Mouse (Mus musculus) c-Kit-positive CD71-positive TER-119-negative erythroid progenitor cells, embryonic 14.5 days (primary cell): ENCODE data around the gene Nploc4.
"Not testable (repeated sequence)": the region's sequence is repeated elsewhere in the genome, so short reads cannot be mapped to it uniquely, and the experiment has no call there.

ENCODE experiments used
- DNase-seq: peaks from one replicate; pipeline ENCODE4 v3.0.0-alpha.2; 2013; ENCODE audit warnings: low read depth

Nploc4 gene

GRCm38 (mm10) chr11:120352571-120353290 is 84.8 kb downstream of the Nploc4 start:
- no peak for DNase-seq

DNA sequence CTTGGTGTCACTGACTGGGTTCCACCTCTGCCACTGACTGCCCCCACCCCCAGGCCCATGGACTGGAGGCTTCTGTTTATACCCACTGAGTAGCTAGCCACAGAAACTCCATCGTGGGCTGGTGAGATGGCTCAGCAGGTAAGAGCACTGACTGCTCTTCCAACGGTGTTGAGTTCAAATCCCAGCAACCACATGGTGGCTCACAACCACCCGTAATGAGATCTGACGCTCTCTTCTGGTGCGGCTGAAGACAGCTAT is 85.5 kb downstream of the Nploc4 start:
- not testable (repeated sequence) for DNase-seq

DNA sequence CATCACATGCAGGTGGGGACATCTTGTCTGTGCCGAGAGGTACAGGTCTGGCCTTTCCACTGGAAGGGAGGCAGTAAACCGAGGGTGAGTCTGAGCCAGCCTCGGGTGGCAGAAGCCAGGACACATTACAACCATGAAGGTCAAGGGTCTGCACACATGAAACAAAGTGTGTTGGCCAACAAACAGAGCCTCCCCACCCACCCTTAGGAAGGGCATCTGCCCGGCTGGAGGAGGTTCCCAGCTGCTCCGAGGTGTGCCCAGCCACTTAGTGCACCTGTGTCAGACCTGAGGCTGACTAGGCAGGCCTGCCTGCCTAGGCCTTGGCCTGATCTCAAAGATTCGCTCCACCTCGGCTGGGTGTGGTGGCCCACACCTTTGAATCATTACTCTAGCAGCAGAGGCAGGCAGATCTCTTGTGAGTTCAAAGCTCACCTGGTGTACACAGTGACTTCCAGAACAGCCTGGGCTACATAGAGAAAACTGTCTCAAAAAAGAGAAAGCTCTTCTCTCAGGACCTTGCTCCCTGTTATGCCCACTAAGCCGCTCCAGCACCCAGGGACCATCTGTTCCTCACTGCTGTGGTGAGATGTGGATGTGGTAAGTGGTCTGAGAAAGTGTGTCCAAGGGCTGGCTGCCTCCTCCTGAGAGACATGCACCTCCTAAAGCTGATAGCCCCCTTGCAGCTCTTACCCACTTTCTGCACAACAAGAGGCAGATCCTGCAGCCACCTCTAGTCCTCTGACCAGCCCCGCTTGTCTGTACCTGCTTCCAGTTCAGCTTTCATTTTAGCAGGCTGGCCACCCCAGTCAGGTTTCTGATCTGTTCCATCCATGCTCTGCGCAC is 86.0 kb downstream of the Nploc4 start:
- DNase-seq: no peak

- DNase-seq: no peak
Observed at GRCm38 (mm10) chr11:120350711-120351110, 86.8 kb downstream of the Nploc4 start.

DNA sequence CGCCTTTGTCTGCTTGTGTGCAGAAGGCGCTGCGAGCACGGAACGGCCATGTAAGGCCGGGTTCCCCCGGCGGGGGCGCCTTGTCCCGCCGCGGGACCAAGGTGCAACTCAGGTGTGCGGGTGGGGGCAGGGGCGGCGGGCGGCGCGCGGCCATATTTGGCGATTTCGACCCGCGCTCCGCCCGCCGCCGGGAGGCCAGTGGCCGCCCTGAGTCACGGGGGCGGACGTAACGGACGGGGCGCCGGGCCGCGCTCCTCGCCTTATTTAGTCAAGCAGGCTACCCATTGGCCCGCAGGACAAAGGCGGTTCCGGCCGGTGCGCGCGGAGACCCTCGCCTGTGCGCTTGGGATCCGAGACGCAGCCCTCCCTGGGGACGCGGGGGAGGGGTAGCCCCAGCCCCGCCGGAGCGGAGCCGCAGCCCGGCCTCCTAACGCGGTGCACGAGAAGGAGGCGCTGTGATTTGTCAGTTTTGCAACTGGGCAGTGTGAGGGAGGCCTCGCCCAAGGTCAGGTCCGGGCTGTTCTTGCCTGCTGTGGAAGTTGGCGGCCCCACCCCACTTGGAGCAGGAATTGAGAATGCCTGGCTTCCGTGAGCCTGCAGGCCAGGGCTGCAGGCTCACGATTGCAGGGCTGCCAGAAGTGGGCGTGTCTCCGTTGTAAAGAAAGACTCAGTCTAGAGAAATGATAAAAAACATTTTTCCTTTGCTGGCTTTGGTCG is 87.4 kb downstream of the Nploc4 start:
- peak; percentile 46 for DNase-seq

GRCm38 (mm10) chr11:120349371-120349985 is 88.0 kb downstream of the Nploc4 start:
- no peak for DNase-seq

- no peak for DNase-seq
Observed at GRCm38 (mm10) chr11:120348684-120349370, 88.7 kb downstream of the Nploc4 start.

DNA sequence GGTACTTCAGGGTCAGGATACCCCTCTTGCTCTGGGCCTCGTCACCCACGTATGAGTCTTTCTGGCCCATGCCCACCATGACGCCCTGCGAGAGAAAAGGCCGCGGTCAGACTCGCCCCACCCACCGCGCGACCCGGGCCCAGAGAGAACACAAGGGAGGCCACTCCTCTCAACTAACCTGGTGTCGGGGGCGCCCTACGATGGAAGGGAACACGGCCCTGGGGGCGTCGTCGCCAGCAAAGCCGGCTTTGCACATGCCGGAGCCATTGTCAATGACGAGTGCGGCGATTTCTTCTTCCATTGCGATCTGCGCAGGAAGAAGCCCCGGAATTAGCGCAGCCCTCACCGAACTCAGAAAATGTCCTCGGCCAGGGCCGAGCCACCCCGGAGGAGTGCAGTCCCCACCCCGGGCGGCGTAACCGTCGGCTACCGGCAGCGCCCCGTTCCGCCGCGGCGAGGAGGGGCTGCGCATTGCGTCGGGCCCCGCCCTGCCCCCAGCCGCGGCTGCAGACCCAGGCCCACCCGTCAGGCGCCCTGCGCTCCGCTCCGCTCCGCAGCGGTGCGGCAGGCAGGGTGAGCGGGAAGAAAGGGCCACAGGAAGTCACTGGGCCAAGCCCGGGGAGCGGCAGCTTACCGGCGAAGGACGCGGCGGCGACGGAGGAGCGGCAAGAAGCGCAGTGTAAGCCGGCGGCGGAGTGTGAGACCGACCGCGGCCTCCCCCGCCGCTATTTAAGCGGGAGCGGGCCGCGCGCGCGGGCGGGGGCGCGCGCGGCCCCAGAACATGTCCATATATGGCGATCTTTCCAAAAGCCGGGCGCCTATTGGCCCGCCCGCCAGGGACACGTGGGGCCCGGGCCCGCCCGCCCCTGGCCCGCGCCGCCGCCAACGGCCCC is 89.5 kb downstream of the Nploc4 start, which contains the start of gene Actg1:
Actg1 (minus strand) TSS at position 752 of the 893 bp plus-strand sequence.
- DNase-seq: peak; percentile 67

- DNase-seq: no peak
Observed at GRCm38 (mm10) chr11:120347301-120347700, 90.2 kb downstream of the Nploc4 start.

DNA sequence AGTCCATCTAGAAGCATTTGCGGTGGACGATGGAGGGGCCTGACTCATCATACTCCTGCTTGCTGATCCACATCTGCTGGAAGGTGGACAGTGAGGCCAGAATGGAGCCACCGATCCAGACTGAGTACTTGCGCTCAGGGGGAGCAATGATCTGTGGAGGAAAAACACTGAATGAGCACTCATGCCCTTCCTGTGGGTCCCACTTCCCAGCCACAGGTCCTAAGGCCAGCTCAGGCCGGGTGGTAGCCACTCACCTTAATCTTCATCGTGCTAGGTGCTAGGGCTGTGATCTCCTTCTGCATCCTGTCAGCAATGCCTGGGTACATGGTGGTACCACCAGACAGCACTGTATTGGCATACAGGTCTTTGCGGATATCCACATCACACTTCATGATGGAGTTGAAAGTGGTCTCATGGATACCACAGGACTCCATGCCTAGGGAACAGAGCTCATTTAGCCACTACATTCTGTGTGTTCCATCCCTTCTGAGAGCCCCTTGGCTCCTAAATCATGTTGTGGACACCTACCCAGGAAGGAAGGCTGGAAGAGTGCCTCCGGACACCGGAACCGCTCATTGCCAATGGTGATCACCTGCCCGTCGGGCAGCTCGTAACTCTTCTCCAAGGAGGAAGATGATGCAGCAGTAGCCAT is 91.0 kb downstream of the Nploc4 start:
- DNase-seq: not testable (repeated sequence)

DNA sequence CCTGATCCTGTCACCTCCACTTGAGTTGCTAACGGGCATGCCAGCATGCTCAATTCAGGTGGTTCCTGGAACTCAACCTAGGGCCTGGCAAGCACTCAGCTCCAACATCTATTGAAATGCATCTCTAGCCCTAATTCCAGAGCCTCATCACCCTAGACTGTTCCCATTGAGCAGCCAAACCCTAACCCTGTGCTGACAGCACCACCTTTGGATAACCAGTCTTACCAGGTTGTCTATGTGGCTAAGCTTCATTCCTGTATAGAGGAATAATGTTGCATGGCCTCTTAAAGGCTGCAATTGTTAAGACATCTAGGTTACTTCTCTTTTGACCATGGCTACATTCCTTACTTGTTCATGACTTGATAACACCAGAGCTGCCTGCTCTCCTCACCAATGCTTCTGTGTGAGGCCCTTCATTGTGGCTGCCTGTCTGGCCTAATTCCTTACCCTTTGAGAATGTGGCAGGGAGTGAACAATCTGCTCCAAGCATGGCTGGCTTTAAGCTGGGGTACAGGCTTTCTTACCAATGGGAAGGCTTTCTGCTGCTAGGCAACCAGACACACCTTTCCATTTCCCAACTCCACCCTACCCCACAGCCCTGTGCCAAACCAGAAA is 92.3 kb downstream of the Nploc4 start:
- DNase-seq: peak; percentile 48

DNA sequence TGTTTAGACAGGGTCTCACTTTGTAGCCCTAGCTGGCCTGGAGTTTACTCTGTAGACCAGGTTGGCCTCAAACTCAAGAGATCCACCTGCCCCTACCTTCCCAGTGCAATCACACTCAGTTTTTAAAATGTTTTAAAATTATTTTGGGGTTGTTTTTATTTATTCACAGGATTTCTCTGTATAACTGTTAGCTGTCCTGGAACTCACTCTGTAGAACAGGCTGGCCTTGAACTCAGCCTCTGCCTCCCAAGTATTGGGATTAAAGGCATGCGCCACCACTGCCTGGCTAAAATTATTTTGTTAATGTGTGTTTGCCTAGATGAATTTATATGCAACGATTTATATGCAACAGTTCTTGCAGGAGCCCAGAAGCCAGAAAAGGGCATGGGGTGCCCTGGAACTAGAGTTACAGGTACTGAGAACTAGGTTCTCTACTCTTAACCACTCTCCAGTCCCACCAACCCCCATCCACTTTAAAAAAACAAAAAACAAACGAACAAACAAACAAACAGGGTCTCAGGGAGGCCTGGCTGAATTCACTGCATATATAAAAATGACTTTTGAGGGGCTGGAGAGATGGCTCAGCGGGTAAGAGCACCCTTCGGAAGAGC is 93.1 kb downstream of the Nploc4 start:
- no peak for DNase-seq

GRCm38 (mm10) chr11:120343519-120344309 is 93.8 kb downstream of the Nploc4 start:
- DNase-seq: no peak

DNA sequence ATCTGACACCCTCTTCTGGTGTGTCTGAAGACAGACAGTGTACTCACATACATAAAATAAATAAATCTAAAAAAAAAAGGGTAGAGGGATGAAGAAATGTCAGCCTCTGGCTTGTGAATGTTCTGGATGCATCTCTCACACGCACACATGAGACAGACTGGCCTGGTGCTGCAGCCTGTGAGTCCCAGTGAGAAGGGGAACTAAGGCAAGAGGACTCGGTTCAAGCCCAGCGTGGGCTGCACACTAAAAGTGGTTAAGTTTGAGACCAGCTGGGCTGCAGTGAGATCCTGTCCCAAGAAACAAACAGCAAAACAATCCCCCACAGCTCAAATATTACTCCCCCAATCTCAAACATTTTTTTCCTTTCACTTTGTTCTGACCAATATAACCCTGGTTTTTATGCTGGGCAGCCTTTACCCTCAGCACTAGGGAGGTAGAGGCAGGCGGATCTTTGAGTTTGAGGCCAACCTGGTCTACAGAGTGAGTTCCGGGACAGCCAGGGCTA is 94.8 kb downstream of the Nploc4 start:
- no peak for DNase-seq

DNA sequence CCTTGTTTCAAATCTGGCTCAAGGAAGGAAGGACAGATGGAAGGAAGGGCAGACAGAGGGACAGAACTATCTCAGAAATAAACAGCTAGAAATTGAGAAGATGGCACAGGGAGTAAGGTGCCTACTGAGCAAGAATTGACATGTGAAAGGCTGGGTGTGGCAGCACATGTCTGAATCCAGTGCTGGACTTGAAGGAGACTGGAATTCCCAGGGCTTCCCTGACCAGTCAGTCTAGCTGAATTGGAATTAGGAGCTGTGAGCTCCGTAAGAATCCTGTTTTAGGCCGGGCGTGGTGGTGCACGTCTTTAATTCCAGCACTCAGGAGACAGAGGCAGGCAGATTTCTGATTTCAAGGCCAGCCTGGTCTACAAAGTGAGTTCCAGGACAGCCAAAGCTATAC is 95.8 kb downstream of the Nploc4 start:
- no peak for DNase-seq

DNA sequence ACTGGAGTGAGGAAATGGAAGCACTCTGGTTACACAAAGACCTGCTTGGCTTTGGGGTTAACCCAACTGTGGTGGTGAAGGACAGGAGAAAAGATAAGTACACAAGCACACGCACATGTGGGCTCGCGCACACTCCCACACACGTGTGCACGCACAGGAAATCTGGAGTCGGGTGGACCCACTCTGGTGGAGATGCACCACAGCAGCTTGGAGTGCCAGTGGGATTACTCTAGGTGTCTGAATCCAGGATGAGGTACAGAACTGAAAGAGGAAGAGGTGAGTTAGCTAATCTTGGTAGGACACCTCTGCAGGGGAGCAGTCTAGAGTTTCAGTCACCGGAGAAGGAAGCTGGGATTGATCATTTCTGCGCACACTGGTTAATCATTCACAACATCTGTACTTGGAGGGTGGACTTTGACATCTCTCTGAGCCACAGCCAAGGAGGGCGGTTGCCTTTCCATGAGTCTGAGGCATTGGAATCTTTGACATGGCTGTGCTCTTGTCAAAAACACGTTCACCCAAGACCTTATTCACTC is 97.5 kb downstream of the Nploc4 start:
- no peak for DNase-seq

DNA sequence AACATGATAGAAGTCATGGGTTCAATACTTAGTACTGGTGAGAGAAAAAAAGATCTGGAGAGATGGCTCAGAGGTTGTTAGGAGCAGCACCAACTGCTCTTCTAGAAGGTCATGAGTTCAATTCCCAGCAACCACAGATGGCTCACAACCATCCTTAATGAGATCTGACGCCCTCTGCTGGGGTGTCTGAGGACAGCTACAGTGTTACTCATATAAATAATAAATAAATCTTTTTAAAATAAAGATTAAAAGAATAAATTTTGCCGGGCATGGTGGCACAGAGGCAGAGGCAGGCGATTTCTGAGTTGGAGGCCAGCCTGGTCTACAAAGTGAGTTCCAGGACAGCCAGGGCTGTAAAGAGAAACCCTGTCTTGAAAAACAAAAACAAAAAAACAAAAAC is 98.7 kb downstream of the Nploc4 start:
- DNase-seq: no peak

GRCm38 (mm10) chr11:120337447-120337846 is 100.1 kb downstream of the Nploc4 start:
- no peak for DNase-seq
